Mouse (Mus musculus) spleen, postnatal 14 days (tissue): ENCODE measurements around the gene Fzd9.
"Not testable (repeated sequence)": the region's sequence is repeated elsewhere in the genome, so short reads cannot be mapped to it uniquely, and the experiment has no call there.

ENCODE experiments used
- DNase-seq, 2 experiments: peaks; one replicate each; pipeline ENCODE4 v3.0.0; 2021 to 2022; ENCODE audit warnings: low spot score in 2 of 2

The Fzd9 gene

GRCm38 (mm10) chr5:135248956-135249676, 1.9 kb downstream of the Fzd9 start:
- no peak for DNase-seq

- no peak for DNase-seq
Measured at GRCm38 (mm10) chr5:135247337-135247736, 3.7 kb downstream of the Fzd9 start.

- DNase-seq: no peak
Measured at GRCm38 (mm10) chr5:135246531-135246930, 4.5 kb downstream of the Fzd9 start.

GRCm38 (mm10) chr5:135243166-135243565, 7.9 kb downstream of the Fzd9 start:
- DNase-seq: no peak

- DNase-seq: no peak
Measured at GRCm38 (mm10) chr5:135242608-135243007, 8.4 kb downstream of the Fzd9 start.

GRCm38 (mm10) chr5:135242136-135242535, 8.9 kb downstream of the Fzd9 start:
- no peak for DNase-seq

GRCm38 (mm10) chr5:135241474-135241873, 9.6 kb downstream of the Fzd9 start:
- no peak for DNase-seq

GRCm38 (mm10) chr5:135238832-135239231, 12.2 kb downstream of the Fzd9 start:
- DNase-seq: no peak

- peak; percentile 17 to 41 for DNase-seq
Measured at GRCm38 (mm10) chr5:135236571-135236970, 14.5 kb downstream of the Fzd9 start.

- no peak for DNase-seq
Measured at GRCm38 (mm10) chr5:135233166-135233920, 17.7 kb downstream of the Fzd9 start.

- no peak for DNase-seq
Measured at GRCm38 (mm10) chr5:135230186-135230585, 20.8 kb downstream of the Fzd9 start.

GRCm38 (mm10) chr5:135225879-135226278, 25.2 kb downstream of the Fzd9 start:
- not testable (repeated sequence) for DNase-seq

- DNase-seq: no peak
Measured at GRCm38 (mm10) chr5:135224169-135224568, 26.9 kb downstream of the Fzd9 start.

GRCm38 (mm10) chr5:135222066-135222465, 29.0 kb downstream of the Fzd9 start:
- DNase-seq: no peak

GRCm38 (mm10) chr5:135220941-135221340, 30.1 kb downstream of the Fzd9 start:
- no peak for DNase-seq

- DNase-seq: no peak
Measured at GRCm38 (mm10) chr5:135216871-135217270, 34.2 kb downstream of the Fzd9 start.

- no peak for DNase-seq
Measured at GRCm38 (mm10) chr5:135208197-135208596, 42.8 kb downstream of the Fzd9 start.

- DNase-seq: no peak
Measured at GRCm38 (mm10) chr5:135202763-135203162, 48.3 kb downstream of the Fzd9 start.
